Mouse (Mus musculus): ENCODE data around the gene P2ry13. TPM values are rescaled to one million over a fixed set of nuclear protein-coding genes. Genes with fewer than 3 reads are reported as not detected.

Gene P2ry13
- total and polyA plus RNA-seq, 3 experiments: 0.08 to 1.2 (median 1.2) TPM

- in situ Hi-C loops (cut with MboI; ENCODE audit: low pct_ligation_motif_present, low pct_unique_long_range_greater_than_20kb, low sequenced_read_pairs): no loop called here
- no peak for DNase-seq (ENCODE audit: extremely low read depth)
- TF ChIP-seq ZNF384 (IDR thresholded peaks at IDR 0.05; ENCODE audit: low read depth, low read length): no peak
- no peak for TF ChIP-seq GABPA (IDR thresholded peaks at IDR 0.05; ENCODE audit: insufficient replicate concordance, low read depth, low read length)
- TF ChIP-seq HCFC1 (IDR thresholded peaks at IDR 0.05; ENCODE audit: low read depth, low read length): no peak
- no peak for TF ChIP-seq TCF12 (IDR thresholded peaks at IDR 0.05; ENCODE audit: low read depth, low read length)
- TF ChIP-seq SIN3A (IDR thresholded peaks at IDR 0.05; ENCODE audit: low read length): no peak
- no peak for TF ChIP-seq PAX5 (IDR thresholded peaks at IDR 0.05; ENCODE audit: low read length)
- TF ChIP-seq ELF1 (IDR thresholded peaks at IDR 0.05; ENCODE audit: low read depth, low read length): no peak
- no peak for TF ChIP-seq BHLHE40 (IDR thresholded peaks at IDR 0.05; ENCODE audit: low read depth, low read length)
- TF ChIP-seq RCOR1 (conservative IDR thresholded peaks at IDR 0.05; ENCODE audit: low read depth, low read length): no peak
- dilution Hi-C loops (cut with MboI; ENCODE audit: extremely low pct_ligation_motif_present, extremely low pct_unique_long_range_greater_than_20kb, low sequenced_read_pairs): no loop called here
- Histone ChIP-seq H3K4me2 (ENCODE audit: insufficient read depth, low read depth, poor library complexity, severe bottlenecking) (no peak overlapping the region), H3K27me3 (replicated peaks) (no peaks in the 10 kb centered on the region), H3K9me3 (replicated peaks; ENCODE audit: low read length) (no peaks in the 10 kb centered on the region), H3K4me1 (ENCODE audit: control insufficient read depth in 1 of 2, insufficient read depth in 2 of 2) (no peaks in the 10 kb centered on the region), H3K4me3 (replicated peaks in 1 of 3; ENCODE audit: low read depth in 2 of 3, low read length in 2 of 3, poor library complexity in 1 of 3) (no peak overlapping the region), H3K9ac (ENCODE audit: insufficient read depth, low read depth) (no peak overlapping the region), H3K36me3 (replicated peaks in 1 of 2; ENCODE audit: control insufficient read depth in 1 of 2, insufficient read depth in 1 of 2, low read length in 1 of 2) (peaks cover 0 to 2% of the 10 kb centered on the region in 2 experiments), H3K27ac (ENCODE audit: insufficient read depth, low read depth) (no peak overlapping the region), H3K79me2 (replicated peaks; ENCODE audit: control insufficient read depth, extremely low read depth, insufficient read depth, poor library complexity, severe bottlenecking) (no peaks in the 10 kb centered on the region)
Measured at GRCm38 (mm10) chr3:59250454-59250853, 39.8 kb upstream of the P2ry13 start.

- no peak for DNase-seq (ENCODE audit: extremely low read depth)
- no peak overlapping the region for H3K4me2 ChIP-seq (ENCODE audit: insufficient read depth, low read depth, poor library complexity, severe bottlenecking)
- no peak for TF ChIP-seq USF2 (conservative IDR thresholded peaks at IDR 0.05; ENCODE audit: low read depth, low read length)
- TF ChIP-seq POLR2A (IDR thresholded peaks at IDR 0.05; ENCODE audit: low read depth, low read length): no peak
- TF ChIP-seq SIN3A (IDR thresholded peaks at IDR 0.05; ENCODE audit: low read length): no peak
- no peak for TF ChIP-seq JUN (IDR thresholded peaks at IDR 0.05; ENCODE audit: insufficient read depth, low read depth, low read length)
- TF ChIP-seq KAT2A (IDR thresholded peaks at IDR 0.05; ENCODE audit: insufficient replicate concordance, low read length): no peak
- no peak for TF ChIP-seq NELFE (IDR thresholded peaks at IDR 0.05; ENCODE audit: low read depth, low read length)
- no peak for TF ChIP-seq TBP (conservative IDR thresholded peaks at IDR 0.05; ENCODE audit: low read depth, low read length)
- no peak for TF ChIP-seq CTCF (conservative IDR thresholded peaks at IDR 0.05 in 1 of 2, IDR thresholded peaks at IDR 0.05 in 1 of 2; ENCODE audit: low read depth in 2 of 2, low read length in 2 of 2)
- TF ChIP-seq POLR2AphosphoS2 (IDR thresholded peaks at IDR 0.05; ENCODE audit: low read depth, low read length): no peak
- no peak for TF ChIP-seq CHD1 (IDR thresholded peaks at IDR 0.05; ENCODE audit: low read depth, low read length)
- TF ChIP-seq HCFC1 (IDR thresholded peaks at IDR 0.05; ENCODE audit: low read depth, low read length): no peak
- no peak for TF ChIP-seq RAD21 (IDR thresholded peaks at IDR 0.05; ENCODE audit: low read depth, low read length)
- TF ChIP-seq ELF1 (IDR thresholded peaks at IDR 0.05; ENCODE audit: low read depth, low read length): no peak
- TF ChIP-seq MAFK (IDR thresholded peaks at IDR 0.05; ENCODE audit: insufficient replicate concordance, low read length): no peak
- no peak for TF ChIP-seq RCOR1 (conservative IDR thresholded peaks at IDR 0.05; ENCODE audit: low read depth, low read length)
- TF ChIP-seq UBTF (IDR thresholded peaks at IDR 0.05; ENCODE audit: low read depth, low read length): no peak
- TF ChIP-seq MAX (IDR thresholded peaks at IDR 0.05; ENCODE audit: low read length): no peak
- no peak for TF ChIP-seq GABPA (IDR thresholded peaks at IDR 0.05; ENCODE audit: insufficient replicate concordance, low read depth, low read length)
- TF ChIP-seq MEF2A (IDR thresholded peaks at IDR 0.05; ENCODE audit: borderline replicate concordance, low read depth, low read length): no peak
- no peak for TF ChIP-seq TCF12 (IDR thresholded peaks at IDR 0.05; ENCODE audit: low read depth, low read length)
- no peaks in the 10 kb centered on the region for H3K4me1 ChIP-seq (ENCODE audit: control insufficient read depth in 1 of 2, insufficient read depth in 2 of 2)
- H3K9me3 ChIP-seq (replicated peaks; ENCODE audit: low read length): no peaks in the 10 kb centered on the region
- dilution Hi-C loops (cut with MboI; ENCODE audit: extremely low pct_ligation_motif_present, extremely low pct_unique_long_range_greater_than_20kb, low sequenced_read_pairs): no loop called here
- in situ Hi-C loops (cut with MboI; ENCODE audit: low pct_ligation_motif_present, low pct_unique_long_range_greater_than_20kb, low sequenced_read_pairs): no loop called here
- no peaks in the 10 kb centered on the region for H3K36me3 ChIP-seq (replicated peaks in 1 of 2; ENCODE audit: control insufficient read depth in 1 of 2, insufficient read depth in 1 of 2, low read length in 1 of 2)
- no peak overlapping the region for H3K27ac ChIP-seq (ENCODE audit: insufficient read depth, low read depth)
- H3K4me3 ChIP-seq (replicated peaks in 1 of 3; ENCODE audit: low read depth in 2 of 3, low read length in 2 of 3, poor library complexity in 1 of 3): no peak overlapping the region
- no peaks in the 10 kb centered on the region for H3K79me2 ChIP-seq (replicated peaks; ENCODE audit: control insufficient read depth, extremely low read depth, insufficient read depth, poor library complexity, severe bottlenecking)
- H3K9ac ChIP-seq (ENCODE audit: insufficient read depth, low read depth): no peak overlapping the region
- no peaks in the 10 kb centered on the region for H3K27me3 ChIP-seq (replicated peaks)
Measured at GRCm38 (mm10) chr3:59248031-59248430, 37.3 kb upstream of the P2ry13 start.

Measured in CH12.LX (cell line).